In the genomic region with DNA sequence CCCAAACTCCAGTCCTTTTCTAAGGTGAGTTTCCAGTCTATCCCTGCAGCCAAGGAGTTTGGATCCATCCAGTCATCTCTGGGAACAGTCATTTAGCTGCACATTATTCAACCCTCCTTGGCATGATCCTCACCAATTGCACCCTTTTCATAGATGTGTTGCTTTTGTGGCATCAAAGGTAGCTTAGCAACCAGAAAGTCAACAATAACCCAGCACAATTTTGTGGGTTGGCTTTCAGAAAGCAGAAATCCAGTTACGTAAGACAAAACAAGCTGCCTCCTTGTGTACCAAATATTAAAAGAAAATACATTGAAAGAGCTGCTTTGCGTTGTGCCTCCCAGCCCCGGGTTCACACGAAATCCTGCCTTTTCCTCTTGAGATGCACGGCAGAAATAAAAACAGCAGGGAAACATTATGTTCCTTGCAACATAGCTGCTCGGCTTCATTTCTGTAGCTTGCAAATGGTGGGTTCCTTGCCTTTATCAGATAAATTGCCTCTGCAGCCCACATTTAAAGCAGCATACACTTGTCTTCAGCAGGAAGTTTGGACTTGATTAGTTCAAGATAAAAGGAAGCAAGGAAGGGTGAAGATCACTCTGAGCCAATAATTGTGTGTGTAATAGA, we compare ENCODE assay signal across 14 mouse cellular contexts.
DNase-seq lines count a peak whose midpoint lies in the region; ATAC-seq and TF ChIP-seq lines count a peak whose summit lies in the region.
"Had no signal": no experiment of that assay in that cellular context is flagged by ENCODE, and none has a peak within 500 bp of the region (broad histone marks: within the 10 kb centered on the region; RNA-seq: fewer than 3 reads in every experiment).

No protein-coding gene starts in this region.

- 81% methylated on average over 6 of the region's 6 CpGs for WGBS in hindbrain, embryonic 12.5 days
- WGBS in hindbrain, embryonic 10.5 days: 83% methylated on average over 6 of the region's 6 CpGs
- WGBS in embryonic facial prominence, embryonic 11.5 days: 77% methylated on average over 6 of the region's 6 CpGs
- WGBS in liver, postnatal 0 days (ENCODE audit: insufficient replicate concordance): 73% methylated on average over 6 of the region's 6 CpGs

- no peaks in the 10 kb centered on the region for H3K36me3 ChIP-seq in hindbrain, embryonic 12.5 days
- no peaks in the 10 kb centered on the region for H3K36me3 ChIP-seq in hindbrain, embryonic 10.5 days
- H3K36me3 ChIP-seq in embryonic facial prominence, embryonic 11.5 days (replicated peaks; ENCODE audit: control insufficient read depth, insufficient read depth, low read depth, low read length): no peaks in the 10 kb centered on the region
- H3K36me3 ChIP-seq in liver, postnatal 0 days (replicated peaks; ENCODE audit: insufficient read depth, low read length): no peaks in the 10 kb centered on the region
- H3K36me3 ChIP-seq: liver, embryonic 13.5 days; midbrain, embryonic 12.5 days had no signal

- H3K9ac ChIP-seq in hindbrain, embryonic 12.5 days: no peak overlapping the region
- no peak overlapping the region for H3K9ac ChIP-seq in embryonic facial prominence, embryonic 11.5 days (replicated peaks; ENCODE audit: low read length)
- no peak overlapping the region for H3K9ac ChIP-seq in liver, postnatal 0 days (replicated peaks)
- H3K9ac ChIP-seq: liver, embryonic 13.5 days; midbrain, embryonic 12.5 days had no signal

- H3K9me3 ChIP-seq in hindbrain, embryonic 12.5 days (replicated peaks): no peaks in the 10 kb centered on the region
- H3K9me3 ChIP-seq in hindbrain, embryonic 10.5 days: no peaks in the 10 kb centered on the region
- H3K9me3 ChIP-seq in embryonic facial prominence, embryonic 11.5 days (replicated peaks; ENCODE audit: control insufficient read depth, low read length): no peaks in the 10 kb centered on the region
- H3K9me3 ChIP-seq in liver, postnatal 0 days (ENCODE audit: low read length): no peaks in the 10 kb centered on the region
- H3K9me3 ChIP-seq: liver, embryonic 13.5 days; midbrain, embryonic 12.5 days had no signal

- H3K4me3 ChIP-seq in hindbrain, embryonic 12.5 days: no peak overlapping the region
- no peak overlapping the region for H3K4me3 ChIP-seq in hindbrain, embryonic 10.5 days
- no peak overlapping the region for H3K4me3 ChIP-seq in embryonic facial prominence, embryonic 11.5 days (ENCODE audit: low read depth, low read length)
- no peak overlapping the region for H3K4me3 ChIP-seq in liver, postnatal 0 days (ENCODE audit: low read depth, low read length)
- H3K4me3 ChIP-seq: erythroblast, embryonic 14.5 days; liver, embryonic 13.5 days; midbrain, embryonic 12.5 days had no signal

- no peak for TF ChIP-seq CTCF in liver, postnatal 0 days (IDR thresholded peaks at IDR 0.05; ENCODE audit: low read depth)

- TF ChIP-seq EP300 in liver, postnatal 0 days (IDR thresholded peaks at IDR 0.05; ENCODE audit: low read depth): no peak

- H3K27ac ChIP-seq in hindbrain, embryonic 12.5 days: peak overlapping the region; percentile 50; the same call in 1 of the 2 replicates
- H3K27ac ChIP-seq in hindbrain, embryonic 10.5 days: no peak overlapping the region
- H3K27ac ChIP-seq in embryonic facial prominence, embryonic 11.5 days (replicated peaks; ENCODE audit: low read depth, low read length): no peak overlapping the region
- no peak overlapping the region for H3K27ac ChIP-seq in liver, postnatal 0 days (ENCODE audit: low read depth)
- H3K27ac ChIP-seq: liver, embryonic 13.5 days; midbrain, embryonic 12.5 days had no signal

- no peaks in the 10 kb centered on the region for H3K27me3 ChIP-seq in hindbrain, embryonic 12.5 days
- no peaks in the 10 kb centered on the region; the same call in 1 of the 2 replicates for H3K27me3 ChIP-seq in hindbrain, embryonic 10.5 days (ENCODE audit: insufficient read depth, poor library complexity, severe bottlenecking)
- H3K27me3 ChIP-seq in embryonic facial prominence, embryonic 11.5 days (ENCODE audit: control insufficient read depth, insufficient read depth, low read length): no peaks in the 10 kb centered on the region
- H3K27me3 ChIP-seq in liver, postnatal 0 days (ENCODE audit: insufficient read depth, low read length): no peaks in the 10 kb centered on the region
- H3K27me3 ChIP-seq: liver, embryonic 13.5 days; midbrain, embryonic 12.5 days had no signal

- H3K4me1 ChIP-seq in hindbrain, embryonic 12.5 days: no peaks in the 10 kb centered on the region; the same call in 1 of the 2 replicates
- no peaks in the 10 kb centered on the region for H3K4me1 ChIP-seq in hindbrain, embryonic 10.5 days (replicated peaks)
- H3K4me1 ChIP-seq in embryonic facial prominence, embryonic 11.5 days (ENCODE audit: control insufficient read depth, insufficient read depth, low read length): no peaks in the 10 kb centered on the region
- H3K4me1 ChIP-seq in liver, postnatal 0 days (ENCODE audit: insufficient read depth): no peaks in the 10 kb centered on the region
- H3K4me1 ChIP-seq: liver, embryonic 13.5 days; midbrain, embryonic 12.5 days had no signal

- no peak for DNase-seq in hindbrain, embryonic 10.5 days (ENCODE audit: low spot score)
- peak; percentile 74 for DNase-seq in Muller cell, postnatal 12 days (ENCODE audit: inconsistent ontology term)
- DNase-seq in embryonic facial prominence, embryonic 11.5 days (ENCODE audit: low spot score): peak; percentile 1
- DNase-seq in layer of hippocampus, adult 8-10 months (ENCODE audit: low spot score in 2 of 2): peak; percentile 40 to 42
- DNase-seq in liver, postnatal 0 days: no peak
- DNase-seq in embryo, embryonic 9.5 days (ENCODE audit: extremely low spot score): no peak
- DNase-seq in heart, adult 9 months (ENCODE audit: low spot score in 2 of 2): no peak
- DNase-seq: heart, adult 11 months; heart, postnatal 4 days; kidney, postnatal 10 days; liver, embryonic 13.5 days had no signal

- no peak overlapping the region for H3K4me2 ChIP-seq in hindbrain, embryonic 12.5 days (replicated peaks)
- no peak overlapping the region for H3K4me2 ChIP-seq in embryonic facial prominence, embryonic 11.5 days (ENCODE audit: low read depth, low read length)
- no peak overlapping the region for H3K4me2 ChIP-seq in liver, postnatal 0 days (ENCODE audit: low read depth, low read length)
- H3K4me2 ChIP-seq: liver, embryonic 13.5 days; midbrain, embryonic 12.5 days had no signal

- no peak for ATAC-seq in hindbrain, embryonic 12.5 days (ENCODE audit: low FRiP score)
- ATAC-seq in embryonic facial prominence, embryonic 11.5 days (replicated peaks; ENCODE audit: insufficient number of reproducible peaks, low FRiP score, low TSS enrichment, low read depth): no peak
- no peak for ATAC-seq in liver, postnatal 0 days

Comparison
In these comparisons a context has a peak if more than half of its experiments do, and no peak if none do; other contexts are left out.
1. DNase-seq: peak in Muller cell, postnatal 12 days (single experiment), embryonic facial prominence, embryonic 11.5 days (single experiment) and layer of hippocampus, adult 8-10 months (2 of 2); none in hindbrain, embryonic 10.5 days (single experiment), liver, postnatal 0 days (single experiment), embryo, embryonic 9.5 days (single experiment) and heart, adult 9 months (0 of 2).